Mouse (Mus musculus) erythroblast, embryonic 14.5 days (primary cell): ENCODE measurements around the gene Foxa1. TPM values are rescaled to one million over a fixed set of nuclear protein-coding genes. Genes with fewer than 3 reads are reported as not detected.

Experiments
- H3K27me3 ChIP-seq: 2 replicates; pipeline ENCODE4 v1.6.1; 2012; ENCODE audit warnings: inconsistent platforms; ENCODE audit not compliant: control insufficient read depth
- H3K36me3 ChIP-seq: 2 replicates; pipeline ENCODE4 v1.6.1; 2012; ENCODE audit warnings: mild to moderate bottlenecking, inconsistent platforms; ENCODE audit not compliant: control insufficient read depth
- H3K4me1 ChIP-seq: 2 replicates; pipeline ENCODE4 v1.6.1; 2012; ENCODE audit warnings: inconsistent platforms; ENCODE audit not compliant: control insufficient read depth
- H3K4me3 ChIP-seq: replicated peaks from 2 replicates; pipeline ENCODE3; 2012; ENCODE audit warnings: moderate library complexity, mild to moderate bottlenecking, inconsistent platforms
- H3K9me3 ChIP-seq: 2 replicates; pipeline ENCODE4 v1.6.1; 2012; ENCODE audit warnings: low read length, inconsistent platforms, mixed read lengths; ENCODE audit not compliant: control insufficient read depth
- GATA1 ChIP-seq: IDR thresholded peaks from 2 replicates; pipeline ENCODE4 v1.6.1; 2012; ENCODE audit warnings: low read length, inconsistent platforms, mixed read lengths
- TAL1 ChIP-seq: IDR thresholded peaks from 3 replicates; pipeline ENCODE4 v1.6.1; 2012; ENCODE audit warnings: low read length, inconsistent platforms, mixed read lengths
- polyA plus RNA-seq: library from polyadenylated mRNA; stranded (reverse); fragments of >175 nt; gene quantifications from 2 replicates; pipeline ENCODE4 v1.2.3, GENCODE M21; 2012

The Foxa1 gene
- polyA plus RNA-seq, 1 experiment, result not detected

DNA sequence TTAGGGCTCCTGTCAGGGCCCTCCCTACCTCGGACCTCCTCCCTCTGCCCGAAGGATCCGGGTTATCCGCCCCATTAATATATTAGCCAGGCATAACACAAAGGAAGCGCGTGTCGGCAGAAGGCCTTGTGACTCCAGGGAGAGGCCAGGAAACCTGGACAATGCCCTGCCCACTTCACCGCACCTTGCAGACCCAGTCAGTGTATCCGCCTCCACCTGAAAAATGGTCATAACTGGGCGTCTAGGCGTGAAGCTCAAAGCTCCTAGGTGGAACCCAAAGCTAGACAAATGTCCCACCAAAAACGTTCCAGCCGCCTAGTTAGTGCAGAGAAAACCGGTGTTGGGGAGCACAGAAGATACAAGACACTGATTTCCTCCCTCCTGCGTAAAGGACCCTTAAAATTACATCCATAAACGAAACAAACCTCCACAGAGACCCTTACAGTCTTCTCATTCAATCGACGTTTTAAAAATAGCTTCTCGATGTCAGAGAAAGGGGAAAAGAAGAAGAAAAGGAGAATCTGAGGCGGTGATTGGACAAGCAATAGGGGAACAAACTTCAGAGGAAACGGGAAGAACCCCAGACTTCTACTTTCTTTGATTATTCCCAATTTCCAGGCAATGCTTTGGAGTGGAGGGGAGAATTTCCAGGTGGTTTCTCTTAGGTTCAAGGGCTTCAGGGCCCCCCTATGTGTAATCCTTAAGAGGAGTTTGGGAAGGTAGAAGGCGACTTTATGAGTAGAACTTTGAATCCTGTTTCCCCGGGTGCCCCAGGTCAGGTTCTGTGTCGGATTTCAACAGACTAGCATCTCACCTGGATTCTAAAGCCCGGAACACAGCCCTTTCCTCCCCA, 10.4 kb downstream of the Foxa1 start:
- no peak overlapping the region for H3K4me3 ChIP-seq
- TF ChIP-seq TAL1 (no peak), GATA1 (no peak)
- peaks cover 92% of the 10 kb centered on the region for H3K27me3 ChIP-seq
- no peaks in the 10 kb centered on the region for H3K4me1 ChIP-seq
- no peaks in the 10 kb centered on the region for H3K36me3 ChIP-seq
- peaks cover 2% of the 10 kb centered on the region; the same call in 1 of the 2 replicates for H3K9me3 ChIP-seq

DNA sequence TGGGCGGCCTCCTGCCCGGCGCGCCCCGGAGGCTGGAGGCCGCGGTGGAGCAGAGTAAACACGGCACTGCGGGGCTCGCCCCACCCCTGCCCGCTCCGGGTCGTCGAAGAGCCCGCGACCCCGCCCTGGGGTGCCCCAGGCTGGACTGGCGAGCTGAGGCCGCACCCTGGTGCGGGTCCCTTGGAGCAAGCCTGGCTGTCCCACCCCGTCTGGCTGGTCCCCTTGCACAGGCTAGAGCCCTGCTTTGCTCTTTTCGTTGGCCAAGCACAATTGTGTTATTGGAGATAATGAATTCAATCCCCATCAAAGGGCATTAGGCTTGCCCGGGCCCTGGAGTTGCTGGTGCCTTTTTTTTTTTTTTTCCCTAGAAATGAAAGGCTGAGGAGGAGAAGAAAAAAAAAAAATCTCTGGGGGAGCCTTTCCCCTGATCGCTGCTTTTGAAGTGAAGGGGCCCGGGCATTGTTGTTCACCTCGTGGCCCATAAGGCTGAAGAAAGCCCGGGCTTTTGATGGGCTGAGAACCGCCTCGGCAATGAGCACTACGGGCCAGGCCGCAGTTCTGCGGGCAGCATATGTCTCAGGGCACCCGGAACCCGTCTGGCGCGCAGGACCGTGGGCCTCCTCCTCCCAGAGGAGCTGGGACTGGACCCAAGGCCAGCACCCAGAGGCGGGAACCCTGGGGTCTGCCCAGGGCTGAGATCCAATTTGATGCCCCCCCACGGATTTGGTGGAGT, 11.7 kb downstream of the Foxa1 start:
- Histone ChIP-seq H3K9me3 (peaks cover 2% of the 10 kb centered on the region; the same call in 1 of the 2 replicates), H3K4me3 (no peak overlapping the region), H3K36me3 (no peaks in the 10 kb centered on the region), H3K4me1 (no peaks in the 10 kb centered on the region), H3K27me3 (peaks cover 80% of the 10 kb centered on the region)
- TF ChIP-seq GATA1 (no peak), TAL1 (no peak)

DNA sequence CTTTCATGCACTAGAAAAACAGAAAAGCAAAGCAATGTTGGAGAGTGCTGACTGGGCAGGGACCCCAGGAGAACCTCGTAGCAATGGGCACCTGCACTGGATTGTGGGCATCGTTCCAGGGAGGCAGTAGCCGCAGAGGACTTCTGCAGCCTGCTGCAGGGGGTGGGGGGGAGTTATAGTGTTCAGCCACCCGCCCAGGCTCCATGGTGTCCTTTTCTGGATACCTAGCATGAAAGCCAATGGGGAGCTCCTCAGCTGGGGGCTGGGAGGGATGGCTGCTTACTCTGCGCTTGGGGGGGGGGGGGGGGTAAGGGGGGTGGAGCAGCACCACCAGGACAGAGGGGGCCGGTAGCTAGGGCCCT, 12.2 kb downstream of the Foxa1 start:
- Histone ChIP-seq H3K4me1 (no peaks in the 10 kb centered on the region), H3K4me3 (no peak overlapping the region), H3K36me3 (no peaks in the 10 kb centered on the region), H3K27me3 (peaks cover 75% of the 10 kb centered on the region), H3K9me3 (peaks cover 2% of the 10 kb centered on the region; the same call in 1 of the 2 replicates)
- no peak for TF ChIP-seq GATA1
- no peak for TF ChIP-seq TAL1

DNA sequence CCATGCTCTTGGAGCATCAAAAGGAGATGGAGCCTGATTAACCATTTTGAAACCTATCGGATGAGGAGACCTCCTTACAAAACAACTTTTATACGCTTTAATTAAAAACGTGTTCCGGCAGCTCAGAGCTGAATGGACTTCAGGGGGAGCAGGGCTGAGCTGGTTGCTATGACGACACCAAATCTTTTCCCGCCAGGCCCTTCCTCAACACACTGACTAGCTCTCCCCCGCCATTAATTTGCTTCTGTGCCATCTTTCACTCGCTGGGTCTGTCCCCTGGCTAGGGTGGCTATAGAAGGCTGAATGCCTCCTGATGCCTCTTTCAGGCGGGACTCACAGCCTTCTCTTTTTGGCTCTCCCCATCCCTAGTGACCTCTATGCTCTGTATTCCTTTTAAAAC, 16.2 kb downstream of the Foxa1 start:
- Histone ChIP-seq H3K9me3 (no peaks in the 10 kb centered on the region), H3K36me3 (no peaks in the 10 kb centered on the region), H3K4me3 (no peak overlapping the region), H3K27me3 (peaks cover 35% of the 10 kb centered on the region), H3K4me1 (no peaks in the 10 kb centered on the region)
- TF ChIP-seq TAL1 (no peak), GATA1 (no peak)

DNA sequence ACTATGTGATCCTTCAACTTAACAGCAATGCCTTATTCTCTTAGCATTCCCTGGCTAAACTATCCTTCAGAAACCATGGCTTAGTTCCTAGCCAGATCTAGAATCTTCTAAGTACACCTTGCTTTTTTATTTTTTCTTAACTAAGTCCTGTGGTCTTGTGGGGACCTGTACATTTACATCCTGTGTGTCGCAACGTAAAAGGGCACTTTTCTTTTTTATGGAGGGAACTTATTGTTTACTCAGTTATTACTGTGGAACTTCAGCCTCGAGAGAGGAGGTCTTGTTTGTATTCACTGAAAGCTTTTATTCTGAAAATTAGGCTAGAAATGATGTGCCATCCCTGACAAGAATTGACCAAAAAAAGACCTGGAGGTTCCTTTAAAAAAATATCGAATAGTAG, 18.4 kb downstream of the Foxa1 start:
- H3K36me3 ChIP-seq, result no peaks in the 10 kb centered on the region
- TF ChIP-seq GATA1, result no peak
- no peaks in the 10 kb centered on the region for H3K9me3 ChIP-seq
- H3K4me3 ChIP-seq, result no peak overlapping the region
- peaks cover 13% of the 10 kb centered on the region for H3K27me3 ChIP-seq
- H3K4me1 ChIP-seq, result no peaks in the 10 kb centered on the region

DNA sequence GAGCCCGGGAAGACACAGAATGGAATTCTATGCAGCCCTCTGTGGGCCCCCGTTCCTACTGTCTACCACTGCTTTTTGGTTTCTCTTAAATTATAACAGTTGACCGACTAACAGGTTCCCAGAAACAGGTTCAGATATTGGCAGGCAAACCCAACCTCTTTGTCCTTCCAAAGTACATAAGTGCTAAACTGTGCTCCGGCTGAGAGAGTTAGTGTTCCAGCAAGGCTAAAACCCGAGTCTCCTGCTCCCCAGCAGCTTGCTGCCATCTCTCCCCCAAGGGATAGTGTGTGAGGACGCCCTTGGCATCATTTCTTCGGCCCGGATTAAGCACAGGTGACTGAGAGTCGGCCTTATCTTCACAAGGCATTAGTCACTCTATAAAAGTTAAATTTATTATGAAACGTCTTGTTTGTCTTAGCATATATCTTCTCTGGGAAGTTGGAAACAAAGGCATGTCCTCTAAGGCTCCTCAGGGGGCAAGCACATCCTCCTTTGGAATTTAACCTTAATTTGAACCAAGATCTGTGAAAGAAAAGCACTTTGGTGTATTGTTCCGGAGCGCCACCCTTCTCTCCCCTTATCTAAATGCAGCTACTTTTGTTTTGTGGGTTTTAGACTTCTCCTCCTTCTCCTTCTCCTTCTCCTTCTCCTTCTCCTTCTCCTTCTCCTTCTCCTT, 30.9 kb downstream of the Foxa1 start:
- Histone ChIP-seq H3K9me3 (no peaks in the 10 kb centered on the region), H3K4me1 (no peaks in the 10 kb centered on the region), H3K27me3 (no peaks in the 10 kb centered on the region), H3K36me3 (no peaks in the 10 kb centered on the region), H3K4me3 (no peak overlapping the region)
- TF ChIP-seq GATA1 (no peak), TAL1 (no peak)

DNA sequence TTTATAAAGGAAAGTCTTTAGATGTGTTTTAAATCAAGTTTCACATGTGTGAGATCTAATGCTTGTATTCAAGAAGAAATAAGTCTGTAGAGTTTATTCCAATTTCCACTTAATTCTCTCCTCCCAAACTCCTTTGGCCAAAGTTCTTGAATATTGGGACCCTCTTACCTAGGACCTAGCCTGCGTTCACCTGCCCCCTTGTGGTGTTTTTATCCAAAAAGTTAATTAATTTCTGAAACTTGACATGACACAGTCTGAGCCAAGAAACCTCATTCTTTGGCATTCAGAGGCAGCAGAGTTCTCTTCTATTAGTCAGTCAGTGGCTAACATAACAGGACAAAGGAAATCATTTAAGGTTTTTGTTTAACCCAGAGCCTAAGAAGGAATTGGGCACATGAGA, 32.2 kb downstream of the Foxa1 start:
- Histone ChIP-seq H3K4me3 (no peak overlapping the region), H3K36me3 (no peaks in the 10 kb centered on the region), H3K4me1 (no peaks in the 10 kb centered on the region), H3K27me3 (no peaks in the 10 kb centered on the region), H3K9me3 (no peaks in the 10 kb centered on the region)
- no peak for TF ChIP-seq TAL1
- TF ChIP-seq GATA1, result no peak

DNA sequence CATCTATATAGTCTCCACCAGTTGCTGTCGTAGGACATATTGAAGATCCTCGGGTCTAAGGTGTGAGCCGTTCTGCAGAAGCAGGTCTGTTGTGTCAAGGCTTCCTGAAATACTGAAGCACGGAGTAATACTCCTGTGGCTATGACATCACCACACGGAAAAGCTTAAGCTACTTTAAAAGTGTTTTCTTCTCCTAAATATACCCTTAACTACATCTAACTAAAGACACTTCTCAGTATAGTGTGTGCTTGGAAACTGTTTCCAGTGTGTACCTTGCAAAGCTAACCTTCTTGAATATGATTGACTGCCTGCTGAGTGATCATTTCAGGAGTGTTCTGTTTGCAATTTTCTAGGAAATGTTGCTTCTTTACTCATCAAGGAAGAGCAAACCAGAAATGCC, 35.2 kb downstream of the Foxa1 start:
- Histone ChIP-seq H3K9me3 (no peaks in the 10 kb centered on the region), H3K27me3 (no peaks in the 10 kb centered on the region), H3K4me3 (no peak overlapping the region), H3K4me1 (no peaks in the 10 kb centered on the region), H3K36me3 (no peaks in the 10 kb centered on the region)
- TF ChIP-seq GATA1 (no peak), TAL1 (no peak)

DNA sequence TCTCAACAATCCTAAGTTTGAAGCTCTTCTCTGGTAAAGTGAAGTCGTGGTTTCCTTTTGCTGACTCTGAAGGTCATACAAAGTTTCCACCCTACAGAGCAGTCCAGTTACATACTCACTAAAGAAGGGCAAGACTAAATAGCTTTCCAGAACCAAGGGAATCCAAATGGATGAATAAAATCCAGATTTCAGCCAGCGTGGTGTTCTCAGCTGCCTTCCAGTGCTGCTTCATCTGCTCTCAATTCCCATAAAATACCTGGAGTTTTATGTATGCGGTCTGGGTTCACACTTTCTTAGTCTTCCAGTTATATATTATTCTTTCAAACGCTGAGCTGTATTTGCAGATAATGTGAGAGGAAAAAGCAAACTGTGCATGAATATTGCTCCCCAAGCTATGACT, 35.6 kb downstream of the Foxa1 start:
- Histone ChIP-seq H3K9me3 (no peaks in the 10 kb centered on the region), H3K36me3 (no peaks in the 10 kb centered on the region), H3K4me1 (no peaks in the 10 kb centered on the region), H3K4me3 (no peak overlapping the region), H3K27me3 (no peaks in the 10 kb centered on the region)
- no peak for TF ChIP-seq GATA1
- no peak for TF ChIP-seq TAL1
